Mouse (Mus musculus) cerebellum, adult 2 months (tissue): ENCODE data around the gene Eddm3b.

ENCODE experiments used
- CTCF ChIP-seq: fragments of 200-500 bp; IDR thresholded peaks from 2 replicates; pipeline ENCODE4 v1.5.1; 2011; ENCODE audit warnings: low read depth, mild to moderate bottlenecking, control low read depth, low read length, moderate library complexity, borderline replicate concordance; ENCODE audit not compliant: insufficient read depth
- POLR2A ChIP-seq: fragments of 200-500 bp; IDR thresholded peaks from 2 replicates; pipeline ENCODE4 v1.6.1; 2011; ENCODE audit warnings: low read length, control low read depth, borderline replicate concordance; ENCODE audit not compliant: insufficient read depth

DNA sequence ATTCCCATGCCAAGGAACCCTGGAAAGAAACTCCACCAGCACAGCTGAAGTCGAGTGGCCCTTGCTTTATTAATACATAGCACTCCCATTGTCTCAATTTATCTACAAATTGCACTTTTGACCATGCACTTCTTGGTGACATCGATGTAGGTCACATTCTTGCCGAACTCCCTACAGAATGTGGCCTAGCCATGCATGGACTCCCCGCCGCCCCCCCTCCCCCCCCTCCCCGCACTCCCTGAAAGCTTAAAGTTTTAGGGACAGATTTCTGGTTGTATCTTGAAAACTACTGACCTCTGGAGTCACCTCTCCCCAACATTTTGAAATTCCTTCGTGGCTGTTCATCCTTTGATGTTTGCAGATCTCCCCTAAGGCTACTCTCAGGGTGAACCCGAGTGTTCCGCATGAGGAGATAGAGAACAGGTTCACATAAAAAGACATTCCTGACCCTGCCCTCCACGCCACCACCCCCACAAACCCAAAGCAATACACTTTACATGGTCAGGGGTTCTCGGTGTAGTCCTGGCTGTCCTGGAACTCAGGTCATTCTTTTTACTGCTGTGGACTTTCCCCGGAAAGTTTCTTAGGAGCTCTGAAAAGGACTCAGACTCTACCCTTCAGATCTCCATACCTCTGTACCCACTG is at the start of gene Eddm3b:
- no peak for TF ChIP-seq CTCF
- no peak for TF ChIP-seq POLR2A
